In the genomic region with DNA sequence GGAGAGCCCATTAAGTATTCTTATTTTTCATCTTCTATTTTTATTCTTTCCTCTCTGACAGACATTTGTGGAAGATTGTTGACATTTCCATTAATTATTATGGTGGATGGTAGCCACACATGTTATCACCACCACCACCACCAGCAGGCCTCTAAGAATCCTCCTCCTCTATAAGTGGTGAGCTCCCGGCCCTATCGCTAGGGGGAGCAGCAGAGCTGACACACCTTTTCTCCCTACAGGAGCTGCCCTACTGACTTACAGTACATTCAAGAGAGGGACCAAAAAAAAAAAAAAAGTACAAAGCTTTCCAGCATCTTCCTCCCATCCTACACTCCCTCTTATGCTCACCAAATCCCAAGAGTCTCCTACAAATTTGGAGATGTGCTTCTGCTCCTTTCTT, we compare ENCODE assay signal across 23 mouse cellular contexts. TPM values are rescaled to one million over a fixed set of nuclear protein-coding genes. Genes with fewer than 3 reads are reported as not detected.
A peak's percentile ranks its signal among the peaks of the same experiment; 100 is the strongest.
DNase-seq lines count a peak whose midpoint lies in the region; ATAC-seq lines count a peak whose summit lies in the region.
"Had no signal": no experiment of that assay in that cellular context is flagged by ENCODE, and none has a peak within 500 bp of the region (broad histone marks: within the 10 kb centered on the region; RNA-seq: fewer than 3 reads in every experiment).

No protein-coding gene starts in this region.

- H3K4me1 ChIP-seq in kidney, embryonic 14.5 days (ENCODE audit: control insufficient read depth, insufficient read depth, low read length), result no peaks in the 10 kb centered on the region
- H3K4me1 ChIP-seq in forebrain, embryonic 15.5 days, result no peaks in the 10 kb centered on the region
- H3K4me1 ChIP-seq: forebrain, embryonic 12.5 days; hindbrain, embryonic 13.5 days; kidney, embryonic 15.5 days; liver, embryonic 15.5 days; neural tube, embryonic 12.5 days; stomach, embryonic 15.5 days had no signal

- H3K27ac ChIP-seq in kidney, embryonic 14.5 days (ENCODE audit: low read depth, low read length), result no peak overlapping the region
- H3K27ac ChIP-seq in forebrain, embryonic 15.5 days (replicated peaks), result no peak overlapping the region
- H3K27ac ChIP-seq: forebrain, embryonic 12.5 days; hindbrain, embryonic 13.5 days; kidney, embryonic 15.5 days; liver, embryonic 15.5 days; neural tube, embryonic 12.5 days; stomach, embryonic 15.5 days had no signal

- WGBS in kidney, embryonic 14.5 days, result 35% methylated on average over 2 of the region's 2 CpGs
- WGBS in forebrain, embryonic 15.5 days, result 22% methylated on average over 2 of the region's 2 CpGs

- H3K4me2 ChIP-seq in kidney, embryonic 14.5 days (replicated peaks; ENCODE audit: low read depth, low read length), result no peak overlapping the region
- no peak overlapping the region for H3K4me2 ChIP-seq in forebrain, embryonic 15.5 days (replicated peaks)
- H3K4me2 ChIP-seq: forebrain, embryonic 12.5 days; hindbrain, embryonic 13.5 days; kidney, embryonic 15.5 days; liver, embryonic 15.5 days; neural tube, embryonic 12.5 days; stomach, embryonic 15.5 days had no signal

- no peaks in the 10 kb centered on the region for H3K9me3 ChIP-seq in kidney, embryonic 14.5 days (ENCODE audit: control insufficient read depth, low read length)
- no peaks in the 10 kb centered on the region for H3K9me3 ChIP-seq in forebrain, embryonic 15.5 days
- H3K9me3 ChIP-seq: forebrain, embryonic 12.5 days; hindbrain, embryonic 13.5 days; kidney, embryonic 15.5 days; liver, embryonic 15.5 days; neural tube, embryonic 12.5 days; stomach, embryonic 15.5 days had no signal

- no peak overlapping the region for H3K9ac ChIP-seq in kidney, embryonic 14.5 days (ENCODE audit: low read depth, low read length)
- H3K9ac ChIP-seq in forebrain, embryonic 15.5 days (replicated peaks), result no peak overlapping the region
- H3K9ac ChIP-seq: forebrain, embryonic 12.5 days; hindbrain, embryonic 13.5 days; kidney, embryonic 15.5 days; liver, embryonic 15.5 days; neural tube, embryonic 12.5 days; stomach, embryonic 15.5 days had no signal

- no peak for ATAC-seq in kidney, embryonic 14.5 days (ENCODE audit: low FRiP score, low TSS enrichment)
- no peak for ATAC-seq in forebrain, embryonic 15.5 days (replicated peaks)

- H3K27me3 ChIP-seq in kidney, embryonic 14.5 days (ENCODE audit: control insufficient read depth, insufficient read depth, low read length), result no peaks in the 10 kb centered on the region
- H3K27me3 ChIP-seq in forebrain, embryonic 15.5 days, result no peaks in the 10 kb centered on the region
- H3K27me3 ChIP-seq: forebrain, embryonic 12.5 days; hindbrain, embryonic 13.5 days; kidney, embryonic 15.5 days; liver, embryonic 15.5 days; neural tube, embryonic 12.5 days; stomach, embryonic 15.5 days had no signal

- H3K4me3 ChIP-seq in kidney, embryonic 14.5 days (ENCODE audit: low read length), result no peak overlapping the region
- no peak overlapping the region for H3K4me3 ChIP-seq in forebrain, embryonic 15.5 days
- H3K4me3 ChIP-seq: forebrain, embryonic 12.5 days; hindbrain, embryonic 13.5 days; kidney, embryonic 15.5 days; liver, embryonic 15.5 days; neural tube, embryonic 12.5 days; stomach, embryonic 15.5 days had no signal

- no peaks in the 10 kb centered on the region for H3K36me3 ChIP-seq in kidney, embryonic 14.5 days (ENCODE audit: control insufficient read depth, insufficient read depth, low read length)
- no peaks in the 10 kb centered on the region for H3K36me3 ChIP-seq in forebrain, embryonic 15.5 days
- H3K36me3 ChIP-seq: forebrain, embryonic 12.5 days; hindbrain, embryonic 13.5 days; kidney, embryonic 15.5 days; liver, embryonic 15.5 days; neural tube, embryonic 12.5 days; stomach, embryonic 15.5 days had no signal

- DNase-seq in adrenal gland, adult 2 months, result peak; percentile 12
- DNase-seq in adrenal gland, postnatal 4 days (ENCODE audit: low spot score in 2 of 2), result no peak
- peak; percentile 4 for DNase-seq in kidney, adult 9 months
- DNase-seq in thymus, postnatal 4 days, result peak; percentile 6
- no peak for DNase-seq in thymus, adult 18-20 months
- DNase-seq in spleen, adult 18-20 months, result no peak
- DNase-seq: B cell, adult 2 months; cerebellum, adult 18-20 months had no signal

RNA-seq across cellular contexts. Expression of a gene that starts 26.7 kb away (rescaled TPM):
- total RNA-seq in adrenal gland, adult 2 months (2021), result 1 to 10 TPM in 1 of 2 experiments, under 1 TPM in 1; 0.63 to 1.4 TPM
- polyA plus RNA-seq in adrenal gland, adult 2 months (2012; rRNA removed), result 0.08 and 0.29 TPM in 2 replicates
- 10 to 100 TPM in 1 of 2 experiments, 1 to 10 TPM in 1; 7.2 to 12.4 TPM for total RNA-seq in adrenal gland, postnatal 4 days (2021)
- polyA plus RNA-seq in kidney, embryonic 14.5 days (2014; fragmentation: Nextera tagmentation; extraction: Ambion mirVana), result 4.2 and 5.4 TPM in 2 replicates
- 3.8 and 5.2 TPM in 2 replicates for polyA plus RNA-seq in forebrain, embryonic 15.5 days (2015; fragmentation: Nextera tagmentation; extraction: Ambion mirVana)
- total RNA-seq: megakaryocyte, adult 5-6 weeks had no signal

RNA-seq across cellular contexts. Expression of a gene that starts 36.0 kb away (rescaled TPM):
- not detected for total RNA-seq in adrenal gland, adult 2 months (2021)
- polyA plus RNA-seq in adrenal gland, adult 2 months (2012; rRNA removed), result not detected in 2 replicates
- total RNA-seq in adrenal gland, postnatal 4 days (2021), result not detected
- polyA plus RNA-seq in kidney, embryonic 14.5 days (2014; fragmentation: Nextera tagmentation; extraction: Ambion mirVana), result not detected in 2 replicates
- not detected in 2 replicates for polyA plus RNA-seq in forebrain, embryonic 15.5 days (2015; fragmentation: Nextera tagmentation; extraction: Ambion mirVana)
- total RNA-seq: left cerebral cortex, postnatal 25 days; megakaryocyte, adult 5-6 weeks; midbrain, postnatal 0 days had no signal
- polyA plus RNA-seq: brain, embryonic 14.5 days; cortical plate, adult 2 months; embryonic facial prominence, embryonic 14.5 days; forebrain, embryonic 12.5 days; heart, embryonic 14.5 days; hindbrain, embryonic 13.5 days; kidney, embryonic 15.5 days; liver, embryonic 15.5 days; midbrain, postnatal 0 days; neural tube, embryonic 12.5 days; stomach, embryonic 15.5 days had no signal

Comparison
In these comparisons a context has a peak if more than half of its experiments do, and no peak if none do; other contexts are left out.
1. DNase-seq: peak in adrenal gland, adult 2 months (single experiment), kidney, adult 9 months (single experiment) and thymus, postnatal 4 days (single experiment); none in adrenal gland, postnatal 4 days (0 of 2), thymus, adult 18-20 months (0 of 2) and spleen, adult 18-20 months (0 of 2).